Mouse (Mus musculus) CD4-positive helper T cell, adult 2 months (primary cell): ENCODE measurements around the gene Gm17490.
"Not testable (repeated sequence)": the region's sequence is repeated elsewhere in the genome, so short reads cannot be mapped to it uniquely, and the experiment has no call there.

Experiments used
- DNase-seq: peaks from one replicate; pipeline ENCODE4 v3.0.0-alpha.2; 2012; ENCODE audit warnings: low read depth, missing footprints, low spot score

Gene Gm17490

GRCm38 (mm10) chr2:11635035-11635434 is 9.0 kb upstream of the Gm17490 start:
- peak; percentile 43 for DNase-seq

- DNase-seq = no peak
These were observed 2.3 kb downstream of the Gm17490 start for GRCm38 (mm10) chr2:11623726-11624125.

- no peak for DNase-seq
These were observed 2.9 kb downstream of the Gm17490 start for GRCm38 (mm10) chr2:11623173-11623572.

- peak; percentile 36 for DNase-seq
These were observed 6.5 kb downstream of the Gm17490 start for GRCm38 (mm10) chr2:11619598-11619997.

GRCm38 (mm10) chr2:11616846-11617245 is 9.2 kb downstream of the Gm17490 start:
- peak; percentile 67 for DNase-seq

GRCm38 (mm10) chr2:11612939-11613338 is 13.1 kb downstream of the Gm17490 start:
- DNase-seq = not testable (repeated sequence)

- not testable (repeated sequence) for DNase-seq
These were observed 19.3 kb downstream of the Gm17490 start for GRCm38 (mm10) chr2:11606718-11607117.

GRCm38 (mm10) chr2:11604911-11605310 is 21.2 kb downstream of the Gm17490 start:
- DNase-seq = no peak

GRCm38 (mm10) chr2:11604053-11604452 is 22.0 kb downstream of the Gm17490 start, which contains the start of gene Rbm17:
Gene Rbm17, minus strand, starts transcription at chr2:11604153.
- DNase-seq = no peak

GRCm38 (mm10) chr2:11602506-11603489 is 23.3 kb downstream of the Gm17490 start:
- DNase-seq = peak; percentile 94

- DNase-seq = no peak
These were observed 24.3 kb downstream of the Gm17490 start for GRCm38 (mm10) chr2:11601795-11602194.

- DNase-seq = no peak
These were observed 28.2 kb downstream of the Gm17490 start for GRCm38 (mm10) chr2:11597906-11598305.

- DNase-seq = no peak
These were observed 29.4 kb downstream of the Gm17490 start for GRCm38 (mm10) chr2:11596690-11597089.

- DNase-seq = peak; percentile 23
These were observed 38.1 kb downstream of the Gm17490 start for GRCm38 (mm10) chr2:11587996-11588395.

GRCm38 (mm10) chr2:11579399-11579798 is 46.7 kb downstream of the Gm17490 start:
- DNase-seq = no peak

- DNase-seq = no peak
These were observed 47.9 kb downstream of the Gm17490 start for GRCm38 (mm10) chr2:11578187-11578586.
